Mouse (Mus musculus) mature B cell (primary cell): ENCODE measurements around the gene Tedc1.

Experiments
- in situ Hi-C: fragments of 300-500 bp; cut with MboI; formaldehyde crosslinking; loops from 2 replicates; pipeline ENCODE4 v1.14.3; 2019

The Tedc1 gene

DNA sequence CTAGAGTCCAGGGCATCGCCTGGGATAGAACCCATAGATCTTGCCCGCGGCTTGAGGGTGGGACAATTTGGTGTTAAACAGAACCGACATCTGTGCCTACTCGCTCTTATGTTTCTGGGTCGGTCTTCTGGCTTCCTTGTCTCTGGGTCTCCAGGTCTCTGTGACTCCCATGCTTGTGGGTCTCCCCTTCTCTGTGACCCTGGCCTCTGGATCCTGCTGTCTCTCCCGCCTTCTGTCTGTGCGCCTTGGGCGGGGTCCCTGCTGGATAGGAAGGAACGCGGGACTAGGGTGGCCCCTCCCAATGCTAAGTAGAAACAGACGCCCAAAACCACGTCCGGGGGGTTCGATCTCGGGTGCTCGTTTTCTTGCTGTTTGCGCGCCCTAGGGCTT is 4.0 kb upstream of the Tedc1 start:
- in situ Hi-C loops: no loop called here

DNA sequence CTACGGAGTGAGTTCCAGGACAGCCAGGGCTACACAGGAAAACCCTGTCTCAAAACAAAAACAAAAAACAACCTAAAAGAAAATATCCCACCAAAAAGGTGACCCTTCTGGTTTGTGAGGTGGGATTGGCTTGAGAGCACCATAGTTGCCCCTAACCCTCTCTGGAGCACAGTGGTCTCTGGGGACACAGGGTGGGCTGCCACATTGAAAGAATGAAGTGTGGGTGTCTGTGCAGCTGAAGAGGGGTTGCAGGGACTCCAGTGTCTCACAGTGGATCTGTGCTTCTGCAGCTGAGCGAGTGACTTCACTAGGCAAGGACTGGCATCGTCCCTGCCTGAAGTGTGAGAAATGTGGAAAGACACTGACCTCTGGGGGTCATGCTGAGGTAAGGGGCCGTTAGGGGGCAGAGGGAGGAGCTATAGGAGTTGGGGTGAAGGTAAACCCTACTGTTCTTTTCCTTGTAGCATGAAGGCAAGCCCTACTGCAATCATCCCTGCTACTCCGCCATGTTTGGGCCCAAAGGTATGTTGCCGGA is 3.2 kb upstream of the Tedc1 start:
- in situ Hi-C loops: no loop called here

DNA sequence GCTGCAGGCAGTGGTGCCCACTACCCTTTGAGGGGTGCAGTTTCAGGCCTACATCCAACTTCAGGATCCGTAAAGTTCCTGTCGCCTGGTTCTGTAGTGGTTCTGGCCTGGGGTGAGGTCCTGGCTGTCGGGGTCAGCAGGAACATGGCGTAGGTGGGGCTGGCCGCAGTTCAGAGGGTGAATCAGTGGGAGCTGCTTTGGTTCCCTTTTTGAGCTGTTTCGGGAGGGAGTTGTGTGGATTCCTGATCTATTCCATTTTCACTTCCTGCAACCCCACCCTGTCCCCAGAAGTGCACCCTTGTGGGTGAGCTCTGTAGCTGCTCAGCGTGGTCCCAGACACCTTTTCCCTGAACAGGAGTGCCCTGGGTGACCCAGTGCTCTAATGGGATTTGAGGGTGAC is 2.2 kb upstream of the Tedc1 start:
- in situ Hi-C loops: no loop called here

DNA sequence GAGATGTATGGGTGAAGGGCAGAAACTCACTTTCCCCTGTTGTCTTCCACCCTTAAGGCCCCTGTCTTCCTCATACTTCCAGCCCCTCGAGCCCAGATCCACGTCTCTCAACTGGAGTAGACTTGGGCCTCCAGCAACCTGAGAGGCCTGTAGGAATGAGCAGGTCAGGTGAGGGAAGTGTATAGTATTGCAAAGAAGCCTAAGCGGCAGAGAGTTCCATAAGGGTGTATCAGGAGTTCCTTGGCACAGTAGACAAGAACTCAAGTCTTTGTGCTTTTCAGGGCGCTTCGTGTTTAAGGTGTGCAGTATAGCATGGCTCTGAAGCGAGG is 1.5 kb upstream of the Tedc1 start:
- in situ Hi-C loops: no loop called here

DNA sequence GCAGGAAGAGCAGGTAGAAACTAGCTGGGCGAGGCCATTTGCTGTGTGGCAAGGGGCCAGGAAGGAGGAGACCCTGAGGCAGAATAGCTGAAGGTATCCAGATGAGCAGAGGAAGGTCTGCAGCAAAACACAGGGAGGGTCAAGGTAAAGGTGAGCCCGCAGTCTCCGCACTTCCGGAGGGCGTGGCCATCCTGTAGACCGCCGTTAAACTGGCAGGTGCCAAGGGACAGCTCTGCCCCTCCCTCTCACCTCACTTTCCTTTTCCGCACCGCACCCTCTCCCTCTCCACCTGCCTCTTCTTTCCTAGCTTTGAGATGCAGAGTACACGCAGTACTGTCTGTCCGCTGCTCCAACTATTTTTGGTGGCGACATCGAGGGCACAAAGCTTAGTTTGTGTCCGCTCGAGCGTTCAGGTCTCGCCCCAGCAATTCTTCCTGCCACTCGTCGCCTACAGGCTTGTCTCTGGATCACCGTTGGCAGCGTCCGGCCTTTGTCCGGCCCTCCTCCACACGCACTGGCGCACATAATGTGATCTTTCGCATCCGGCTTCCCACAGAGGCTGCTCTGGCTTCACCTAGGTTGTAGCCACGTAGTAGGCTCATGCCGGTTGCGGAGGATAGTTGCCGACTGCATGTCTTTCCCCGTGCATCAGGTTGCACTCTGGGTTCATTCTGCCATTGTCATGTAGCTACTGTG is 997 bp upstream of the Tedc1 start:
- in situ Hi-C loops: no loop called here

DNA sequence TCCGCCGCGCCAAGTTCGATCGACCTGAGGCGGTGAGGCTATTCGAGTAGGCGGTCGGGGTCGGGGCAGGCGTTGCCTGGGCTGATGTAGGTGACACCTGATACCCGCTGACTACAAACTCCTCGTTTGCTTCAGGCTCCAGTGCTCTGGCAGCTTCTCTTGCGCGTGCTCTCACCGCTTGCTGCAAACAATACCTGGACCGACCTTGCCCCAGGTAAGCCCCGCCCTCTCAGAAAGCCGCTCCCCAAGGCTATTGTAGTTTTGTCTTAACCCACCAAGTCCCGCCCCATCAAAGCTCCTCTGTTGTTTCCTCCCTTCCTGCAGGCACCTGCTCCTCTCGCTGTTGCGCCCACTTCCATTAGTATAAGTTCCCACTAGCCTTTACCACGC is 314 bp downstream of the Tedc1 start:
- in situ Hi-C loops: no loop called here

DNA sequence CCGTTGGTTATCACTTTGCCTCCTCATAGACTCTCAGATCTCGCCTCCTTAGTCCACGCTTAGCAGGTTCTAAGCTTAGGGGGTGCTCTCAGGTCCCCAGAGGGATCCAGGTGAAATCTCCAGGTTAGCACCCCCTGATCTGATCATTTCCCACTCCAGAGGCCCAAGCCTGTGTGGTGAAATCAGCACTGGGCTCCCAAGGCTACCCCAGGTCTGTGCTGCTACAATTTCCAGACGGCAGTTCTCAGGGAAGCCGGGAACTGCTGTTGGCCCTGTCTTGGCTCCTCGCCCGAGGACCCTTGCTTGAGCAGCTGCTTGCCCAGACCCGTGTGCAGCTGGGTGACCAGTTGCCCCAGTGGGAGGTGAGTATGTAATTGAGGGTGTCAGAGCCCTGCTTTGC is 781 bp downstream of the Tedc1 start:
- in situ Hi-C loops: no loop called here

DNA sequence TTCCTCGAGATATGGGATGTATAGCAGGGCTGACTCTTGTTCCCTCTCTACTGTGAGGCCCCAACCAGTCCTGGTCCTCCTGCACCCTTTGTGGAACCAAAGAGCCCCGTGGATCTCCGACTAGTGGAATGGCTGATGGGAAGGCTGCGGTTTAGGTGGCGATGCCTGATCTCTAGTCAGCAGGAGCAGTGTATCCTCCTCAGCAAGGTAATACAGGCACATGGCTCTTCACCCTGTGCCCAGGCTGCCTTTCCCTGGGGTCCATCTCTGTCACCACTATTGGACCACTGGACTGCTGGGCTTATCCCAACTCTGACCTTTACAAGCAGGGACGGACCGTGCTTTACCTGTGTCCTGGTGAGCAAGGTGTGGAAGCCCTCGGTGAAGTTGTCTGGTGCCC is 1.3 kb downstream of the Tedc1 start:
- in situ Hi-C loops: no loop called here

DNA sequence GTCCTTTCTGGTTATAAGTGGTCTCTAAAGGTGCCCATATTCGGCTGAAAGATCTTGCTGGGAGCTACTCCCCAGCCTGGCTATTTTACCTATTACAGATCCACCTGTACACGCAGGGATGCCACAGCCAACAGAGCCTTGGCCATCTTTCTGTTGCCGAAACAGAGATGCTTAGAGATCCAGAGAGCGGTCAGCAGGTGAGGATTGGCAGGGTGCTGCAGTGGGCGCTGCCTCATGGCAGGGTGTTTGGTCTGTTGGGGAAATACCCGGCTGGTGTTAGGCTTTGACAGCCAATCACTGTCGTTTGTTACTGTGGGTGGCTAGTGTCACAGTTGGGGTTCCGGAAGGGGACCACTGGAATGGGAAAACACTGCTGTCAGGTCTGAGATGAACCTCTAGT is 1.8 kb downstream of the Tedc1 start:
- in situ Hi-C loops: no loop called here

DNA sequence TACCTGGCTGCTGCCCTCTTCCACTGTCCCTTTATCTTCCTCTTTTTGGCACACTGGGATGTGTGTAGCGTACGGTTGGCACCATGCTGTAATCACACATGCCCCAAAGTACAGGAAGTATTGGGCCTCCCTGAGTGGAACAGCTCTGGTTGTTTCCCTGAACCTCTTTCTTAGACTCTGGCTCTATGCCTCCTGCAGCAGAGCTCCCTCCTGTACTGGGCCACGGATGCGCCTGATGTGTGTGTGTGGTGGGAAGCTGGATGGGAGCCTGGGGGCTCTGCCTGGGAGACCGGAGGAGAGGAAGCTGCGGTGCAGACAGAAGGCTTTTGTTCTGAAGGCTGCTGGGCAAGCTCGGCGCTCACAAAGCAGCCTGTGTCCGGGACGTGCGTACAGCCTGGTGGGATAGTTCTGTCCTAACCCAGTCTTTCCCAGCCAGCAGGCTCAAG is 7.4 kb downstream of the Tedc1 start:
- in situ Hi-C loops: no loop called here

DNA sequence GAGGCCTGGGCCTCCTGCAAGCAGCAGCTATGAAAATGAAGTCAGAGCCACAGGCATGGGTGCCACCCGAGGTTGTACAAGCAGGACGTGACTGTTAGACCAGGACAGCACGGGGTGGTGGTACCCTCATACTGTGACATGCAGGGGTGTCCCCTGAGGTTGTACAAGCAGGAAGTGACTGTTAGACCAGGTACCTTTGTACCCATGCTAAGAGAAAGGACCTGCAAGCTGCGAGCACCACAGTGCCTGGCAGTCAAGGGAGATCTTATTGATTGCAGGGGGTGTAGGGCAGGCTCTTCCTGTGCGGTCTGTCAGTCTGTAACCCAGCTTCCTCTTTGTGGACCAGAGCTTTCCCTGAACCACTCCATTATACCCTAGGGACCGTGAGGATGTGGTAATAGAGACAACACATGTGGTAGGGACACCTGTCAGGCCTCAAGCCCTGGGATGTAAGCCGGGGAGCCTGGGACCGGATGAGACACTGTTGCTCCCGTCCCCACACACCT is 11.9 kb downstream of the Tedc1 start:
- in situ Hi-C loops: no loop called here

DNA sequence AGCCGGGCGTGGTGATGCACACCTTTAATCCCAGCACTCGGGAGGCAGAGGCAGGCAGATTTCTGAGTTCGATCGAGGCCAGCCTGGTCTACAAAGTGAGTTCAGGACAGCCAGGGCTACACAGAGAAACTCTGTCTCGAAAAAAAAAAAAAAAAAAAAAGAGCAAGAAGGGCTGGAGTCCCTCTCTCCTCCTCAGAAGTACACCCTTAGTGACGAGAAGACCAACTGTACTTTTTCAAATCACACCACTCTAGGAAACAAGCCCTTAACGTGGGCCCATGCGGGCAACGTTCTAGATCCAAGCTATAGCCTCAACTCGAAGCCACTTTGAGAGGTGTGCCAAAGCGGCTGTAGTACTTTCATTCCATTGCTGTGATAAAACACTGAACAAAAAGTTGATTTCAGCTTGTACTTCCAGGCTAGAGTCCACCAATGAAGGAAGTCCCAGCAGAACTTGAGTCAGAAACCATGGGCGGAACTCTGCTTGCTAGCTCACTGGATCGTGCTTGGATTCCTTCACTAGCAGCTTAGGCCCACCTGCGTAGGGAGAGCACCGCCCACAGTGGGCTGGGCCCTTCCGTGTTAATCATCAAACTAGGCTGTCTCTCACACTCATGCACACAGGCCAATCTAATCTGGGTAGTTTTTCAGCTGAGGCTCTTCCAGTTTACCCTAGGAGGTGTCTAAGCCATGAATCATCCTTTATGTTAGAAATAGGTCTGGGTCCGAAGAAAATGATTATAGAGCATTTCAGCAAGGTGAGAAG is 20.9 kb downstream of the Tedc1 start:
- in situ Hi-C loops: no loop called here

DNA sequence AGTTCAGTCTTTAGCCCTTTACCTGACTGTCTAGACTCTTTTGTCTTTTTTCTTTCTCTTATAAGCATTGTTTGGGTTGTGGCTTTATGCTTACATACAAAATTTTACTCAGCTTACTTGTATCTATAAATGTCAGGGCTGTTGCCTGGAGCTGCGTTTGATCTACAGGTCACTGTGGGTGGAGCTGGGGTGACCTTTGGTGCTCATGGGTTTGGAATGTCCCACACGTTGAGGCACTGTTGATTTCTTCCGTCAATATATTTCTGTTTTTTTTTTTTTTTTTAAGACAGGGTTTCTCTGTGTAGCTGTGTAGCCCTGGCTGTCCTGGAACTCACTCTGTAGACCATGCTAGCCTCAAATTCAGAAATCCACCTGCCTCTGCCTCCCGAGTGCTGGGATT is 24.8 kb downstream of the Tedc1 start:
- in situ Hi-C loops: no loop called here

DNA sequence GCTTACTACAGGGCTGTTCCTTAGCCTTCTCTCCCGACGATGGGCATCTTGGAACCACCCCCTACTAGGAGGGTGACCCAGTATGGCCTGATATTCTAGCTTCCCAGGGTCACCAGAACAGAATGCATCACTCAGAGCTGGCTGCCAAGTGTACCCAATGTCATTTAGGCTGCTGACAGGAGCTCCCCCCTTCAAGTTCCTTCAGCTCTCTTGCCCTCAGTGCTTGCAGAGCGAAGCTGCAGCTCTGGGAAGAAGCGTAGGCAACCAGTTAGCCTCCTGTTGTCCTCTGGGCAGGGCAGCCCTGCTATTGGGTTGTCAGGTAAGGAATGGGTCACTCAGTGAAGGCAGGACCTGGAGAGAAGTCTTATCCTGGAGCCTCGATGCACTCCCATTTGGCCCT is 28.7 kb downstream of the Tedc1 start:
- in situ Hi-C loops: loop anchor here (5.0 kb wide), 1 partner anchor 38 kb away; the partner anchor contains the start of gene Crip1

DNA sequence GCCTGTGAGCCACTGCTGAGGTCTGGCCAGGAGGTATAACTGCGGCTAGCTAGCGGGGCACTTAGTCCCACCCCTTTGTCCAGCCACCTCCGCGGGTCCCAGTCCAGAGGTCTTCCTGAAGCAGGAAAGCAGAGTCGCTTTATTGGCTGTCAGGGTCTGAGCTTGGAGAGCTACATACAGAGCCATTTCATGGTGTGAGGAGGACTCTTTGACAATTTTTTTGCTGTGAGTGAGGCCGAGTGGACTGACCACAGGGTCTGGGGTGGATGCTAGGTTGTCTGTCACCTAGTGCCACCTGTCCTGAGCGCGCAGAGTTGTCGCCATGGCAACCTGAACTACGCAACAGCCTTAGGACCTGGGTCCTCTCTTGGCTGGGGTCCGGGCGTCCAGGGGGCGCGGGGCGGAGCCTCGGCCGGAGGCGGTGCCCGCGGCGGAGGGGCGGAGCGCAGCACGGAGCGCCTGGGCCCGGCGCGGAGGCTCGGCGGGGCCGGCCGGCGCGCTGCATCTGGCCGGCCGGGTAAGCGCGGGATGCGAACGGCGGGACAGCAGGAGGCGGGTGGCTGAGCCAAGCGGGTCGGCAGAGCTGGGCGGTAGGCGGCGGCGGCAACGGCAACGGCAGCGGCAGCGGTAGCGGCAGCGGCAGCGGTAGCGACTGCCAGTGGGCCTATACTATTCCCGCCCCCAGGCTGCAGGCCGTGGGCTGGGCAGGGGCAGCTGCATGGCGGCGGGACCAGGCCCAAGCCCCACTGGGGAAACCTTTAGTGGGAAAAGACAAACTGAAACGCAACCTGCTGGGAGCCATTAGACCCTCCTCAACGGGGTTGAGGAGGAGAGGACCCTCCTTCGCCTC is 29.4 kb downstream of the Tedc1 start, which contains the start of gene Tmem121:
TSS of gene Tmem121 (plus strand) at position 489 of the 850 bp plus-strand sequence.
- in situ Hi-C loops: loop anchor here (5.0 kb wide), 1 partner anchor 38 kb away; the partner anchor contains the start of gene Crip1

DNA sequence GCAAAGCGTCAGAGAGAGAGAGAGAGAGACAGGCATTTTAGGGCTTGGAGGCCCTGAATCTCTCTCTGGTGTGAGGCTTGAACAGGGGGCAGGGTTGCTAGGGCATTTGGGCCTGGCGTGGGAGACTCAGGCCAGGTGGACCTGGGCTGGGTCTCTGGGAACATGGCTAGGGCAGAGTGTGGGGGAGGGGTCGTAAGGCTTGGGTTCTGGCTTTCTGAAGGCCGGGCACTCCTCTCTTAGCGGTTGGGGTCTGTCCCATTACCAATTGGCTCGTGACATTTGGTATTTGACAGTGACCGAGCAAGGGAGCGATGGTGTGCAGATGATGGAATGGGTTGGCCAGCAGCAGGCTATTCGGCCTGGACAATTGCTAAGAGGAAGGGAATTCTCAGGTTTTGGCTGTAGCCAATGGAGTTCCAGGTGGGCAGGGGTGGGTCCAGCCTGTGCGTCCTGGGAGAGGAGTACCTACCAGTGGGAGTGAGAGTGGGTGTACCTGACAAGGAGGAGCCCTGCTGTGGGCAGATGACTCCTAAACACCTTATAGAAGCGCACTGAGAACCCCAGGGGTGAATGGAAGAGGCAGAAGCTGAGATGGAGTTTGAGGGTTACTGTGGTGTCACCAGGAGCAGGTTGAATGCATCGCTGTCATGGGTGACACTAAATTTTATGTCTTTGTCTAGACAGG is 30.2 kb downstream of the Tedc1 start:
- in situ Hi-C loops: loop anchor here (5.0 kb wide), 1 partner anchor 39 kb away; the partner anchor contains the start of gene Crip1

DNA sequence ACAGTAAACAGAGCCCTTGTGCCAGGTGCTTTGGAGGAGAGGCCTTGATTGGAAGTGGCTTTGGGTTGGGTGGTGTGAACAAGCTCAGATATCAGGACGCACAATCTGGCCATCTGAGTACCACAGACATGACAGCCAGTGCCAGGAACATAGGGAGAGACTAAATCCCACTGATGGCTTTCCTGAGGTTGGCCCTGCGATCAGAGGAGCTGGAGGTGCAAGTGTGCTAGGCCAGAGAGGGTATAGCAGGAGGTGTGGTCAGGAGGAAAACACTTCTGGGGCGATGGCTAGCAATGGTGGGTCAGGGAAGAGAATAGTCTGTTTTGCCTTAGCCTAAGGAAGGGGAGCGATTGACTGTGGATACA is 30.8 kb downstream of the Tedc1 start:
- in situ Hi-C loops: loop anchor here (5.0 kb wide), 1 partner anchor 40 kb away; the partner anchor contains the start of gene Crip1

DNA sequence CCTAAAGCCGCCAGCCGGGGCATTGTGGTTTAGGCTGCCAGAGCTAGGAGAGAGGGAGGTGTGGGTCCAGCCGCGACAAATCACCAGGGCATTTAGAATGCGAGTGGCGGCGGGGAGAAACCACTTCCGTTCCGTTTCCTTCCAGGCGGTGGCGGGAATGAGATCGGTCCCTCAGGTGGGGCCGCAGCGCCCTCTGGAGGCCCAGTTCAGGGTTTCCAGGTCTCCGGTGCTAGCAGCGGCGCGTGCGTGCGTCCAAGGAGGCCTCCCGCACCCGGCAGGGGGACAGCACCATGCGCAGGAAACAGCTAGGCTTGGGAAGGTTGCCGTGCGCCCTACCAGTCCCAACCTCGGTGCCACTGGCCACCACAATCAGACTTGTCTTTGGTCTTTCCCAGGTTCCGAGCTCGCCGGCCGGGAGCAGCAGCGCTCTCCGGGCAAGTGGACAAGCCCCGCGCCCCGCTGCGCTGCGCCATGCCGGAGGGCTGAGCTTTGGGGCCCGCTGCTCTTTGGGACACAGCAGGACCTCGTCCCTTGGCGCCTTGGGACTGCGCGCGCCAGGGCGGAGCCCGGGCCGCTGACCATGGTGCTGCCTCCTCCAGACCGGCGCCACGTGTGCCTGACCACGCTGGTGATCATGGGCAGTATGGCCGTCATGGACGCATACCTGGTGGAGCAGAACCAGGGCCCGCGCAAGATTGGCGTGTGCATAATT is 31.5 kb downstream of the Tedc1 start:
- in situ Hi-C loops: loop anchor here (5.0 kb wide), 1 partner anchor 40 kb away; the partner anchor contains the start of gene Crip1

DNA sequence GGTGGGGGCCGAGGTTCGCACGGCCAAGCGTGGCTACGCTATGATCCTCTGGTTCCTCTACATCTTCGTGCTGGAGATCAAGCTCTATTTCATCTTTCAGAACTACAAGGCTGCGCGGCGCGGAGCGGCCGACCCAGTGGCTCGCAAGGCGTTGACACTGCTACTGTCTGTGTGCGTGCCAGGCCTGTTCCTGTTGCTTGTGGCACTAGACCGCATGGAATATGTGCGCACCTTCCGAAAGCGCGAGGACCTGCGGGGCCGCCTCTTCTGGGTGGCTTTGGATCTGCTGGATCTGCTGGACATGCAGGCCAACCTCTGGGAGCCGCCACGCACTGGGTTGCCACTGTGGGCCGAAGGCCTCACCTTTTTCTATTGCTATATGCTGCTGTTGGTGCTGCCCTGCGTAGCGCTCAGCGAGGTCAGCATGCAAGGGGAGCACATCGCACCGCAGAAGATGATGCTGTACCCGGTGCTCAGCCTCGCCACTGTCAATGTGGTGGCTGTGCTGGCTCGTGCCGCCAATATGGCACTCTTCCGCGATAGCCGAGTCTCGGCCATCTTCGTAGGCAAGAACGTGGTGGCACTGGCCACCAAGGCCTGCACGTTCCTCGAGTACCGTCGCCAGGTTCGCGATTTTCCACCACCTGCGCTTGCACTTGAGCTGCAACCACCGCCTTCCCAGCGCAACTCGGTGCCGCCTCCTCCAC is 32.3 kb downstream of the Tedc1 start:
- in situ Hi-C loops: loop anchor here (5.0 kb wide), 1 partner anchor 41 kb away; the partner anchor contains the start of gene Crip1

DNA sequence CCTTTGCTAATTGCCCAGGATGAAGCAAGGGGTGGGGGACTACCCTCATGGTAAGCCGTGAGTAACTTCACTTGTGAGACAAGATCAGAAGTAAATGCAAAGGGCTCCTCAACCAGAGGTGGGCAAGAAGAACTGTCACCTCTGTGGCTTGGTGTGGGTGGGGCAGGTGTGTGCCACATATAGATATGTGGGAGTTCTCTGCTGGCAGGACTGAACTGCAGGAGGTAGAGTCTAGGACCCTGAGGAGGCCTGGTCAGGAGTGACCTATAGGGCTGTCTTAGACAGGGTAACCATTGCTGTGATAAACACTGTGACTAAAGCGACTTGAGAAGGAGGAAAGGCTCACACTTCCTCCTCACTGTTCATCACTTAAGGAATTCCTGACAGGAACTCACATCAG is 37.2 kb downstream of the Tedc1 start:
- in situ Hi-C loops: no loop called here
